Mouse (Mus musculus): ENCODE measurements around the gene Meox1.

Meox1 gene

GRCm38 (mm10) chr11:101896546-101897361 is 2.6 kb upstream of the Meox1 start:
- DNase-seq, result peak; percentile 71

- no peak for DNase-seq
Observed at GRCm38 (mm10) chr11:101893560-101893959, 614 bp downstream of the Meox1 start.

- no peak for DNase-seq
Observed at GRCm38 (mm10) chr11:101891451-101891850, 2.7 kb downstream of the Meox1 start.

GRCm38 (mm10) chr11:101889781-101890180 is 4.4 kb downstream of the Meox1 start:
- DNase-seq, result no peak

GRCm38 (mm10) chr11:101888820-101889219 is 5.4 kb downstream of the Meox1 start:
- DNase-seq, result no peak

GRCm38 (mm10) chr11:101886436-101886835 is 7.7 kb downstream of the Meox1 start:
- no peak for DNase-seq

GRCm38 (mm10) chr11:101885881-101886319 is 8.3 kb downstream of the Meox1 start:
- peak; percentile 33 for DNase-seq

- DNase-seq, result peak; percentile 81
Observed at GRCm38 (mm10) chr11:101885232-101885631, 8.9 kb downstream of the Meox1 start.

GRCm38 (mm10) chr11:101883911-101884310 is 10.3 kb downstream of the Meox1 start:
- DNase-seq, result no peak

- no peak for DNase-seq
Observed at GRCm38 (mm10) chr11:101882500-101883290, 11.5 kb downstream of the Meox1 start.

- DNase-seq, result peak; percentile 87
Observed at GRCm38 (mm10) chr11:101881604-101882071, 12.5 kb downstream of the Meox1 start.

GRCm38 (mm10) chr11:101881185-101881584 is 13.0 kb downstream of the Meox1 start:
- DNase-seq, result no peak

GRCm38 (mm10) chr11:101879672-101880071 is 14.5 kb downstream of the Meox1 start:
- no peak for DNase-seq

GRCm38 (mm10) chr11:101878696-101879095 is 15.5 kb downstream of the Meox1 start:
- DNase-seq, result peak; percentile 56

GRCm38 (mm10) chr11:101874978-101875377 is 19.2 kb downstream of the Meox1 start:
- DNase-seq, result no peak

- no peak for DNase-seq
Observed at GRCm38 (mm10) chr11:101873909-101874308, 20.3 kb downstream of the Meox1 start.

- DNase-seq, result no peak
Observed at GRCm38 (mm10) chr11:101871435-101871834, 22.7 kb downstream of the Meox1 start.

- DNase-seq, result peak; percentile 79
Observed at GRCm38 (mm10) chr11:101870067-101870765, 24.0 kb downstream of the Meox1 start.

- DNase-seq, result no peak
Observed at GRCm38 (mm10) chr11:101867513-101868052, 26.6 kb downstream of the Meox1 start.

- no peak for DNase-seq
Observed at GRCm38 (mm10) chr11:101858742-101859141, 35.4 kb downstream of the Meox1 start.

GRCm38 (mm10) chr11:101855950-101856712 is 38.0 kb downstream of the Meox1 start:
- DNase-seq, result peak; percentile 32

- DNase-seq, result no peak
Observed at GRCm38 (mm10) chr11:101851042-101851441, 43.1 kb downstream of the Meox1 start.
